Mouse (Mus musculus): ENCODE data around the gene Fbxo24.
"Not testable (repeated sequence)": the region's sequence is repeated elsewhere in the genome, so short reads cannot be mapped to it uniquely, and the experiment has no call there.

The Fbxo24 gene

GRCm38 (mm10) chr5:137642886-137643285 is 14.1 kb upstream of the Fbxo24 start:
- no peak for DNase-seq (ENCODE audit: low spot score in 2 of 2)

GRCm38 (mm10) chr5:137641054-137641453 is 12.3 kb upstream of the Fbxo24 start, which contains the start of gene Sap25:
Gene Sap25, plus strand, starts transcription at chr5:137641334.
- DNase-seq (ENCODE audit: low spot score in 2 of 2), result no peak

GRCm38 (mm10) chr5:137639472-137639871 is 10.7 kb upstream of the Fbxo24 start:
- no peak for DNase-seq (ENCODE audit: low spot score in 2 of 2)

GRCm38 (mm10) chr5:137633397-137634084 is 4.7 kb upstream of the Fbxo24 start:
- DNase-seq (ENCODE audit: low spot score in 2 of 2), result no peak

GRCm38 (mm10) chr5:137631591-137631990 is 2.8 kb upstream of the Fbxo24 start:
- no peak for DNase-seq (ENCODE audit: low spot score in 2 of 2)

GRCm38 (mm10) chr5:137631171-137631570 is 2.4 kb upstream of the Fbxo24 start:
- no peak for DNase-seq (ENCODE audit: low spot score in 2 of 2)

GRCm38 (mm10) chr5:137630602-137631001 is 1.8 kb upstream of the Fbxo24 start:
- no peak for DNase-seq (ENCODE audit: low spot score in 2 of 2)

- DNase-seq (ENCODE audit: low spot score in 2 of 2), result no peak
Observed at GRCm38 (mm10) chr5:137629906-137630545, 1.2 kb upstream of the Fbxo24 start.

GRCm38 (mm10) chr5:137629306-137629721 is 512 bp upstream of the Fbxo24 start:
- DNase-seq (ENCODE audit: low spot score in 2 of 2), result peak in 1 of 2 experiments; percentile 62

- DNase-seq (ENCODE audit: low spot score in 2 of 2), result no peak
Observed at GRCm38 (mm10) chr5:137627991-137628390, 811 bp downstream of the Fbxo24 start.

- no peak for DNase-seq (ENCODE audit: low spot score in 2 of 2)
Observed at GRCm38 (mm10) chr5:137623937-137624530, 4.8 kb downstream of the Fbxo24 start.

- no peak for DNase-seq (ENCODE audit: low spot score in 2 of 2)
Observed at GRCm38 (mm10) chr5:137615347-137615746, 13.5 kb downstream of the Fbxo24 start.

- not testable (repeated sequence) for DNase-seq (ENCODE audit: low spot score in 2 of 2)
Observed at GRCm38 (mm10) chr5:137614921-137615320, 13.9 kb downstream of the Fbxo24 start.

- DNase-seq (ENCODE audit: low spot score in 2 of 2), result no peak
Observed at GRCm38 (mm10) chr5:137613550-137613949, 15.3 kb downstream of the Fbxo24 start, which contains the start of gene Pcolce. Gene Pcolce, minus strand, starts transcription at chr5:137613784.

- DNase-seq (ENCODE audit: low spot score in 2 of 2), result no peak
Observed at GRCm38 (mm10) chr5:137613076-137613475, 15.7 kb downstream of the Fbxo24 start.

- no peak for DNase-seq (ENCODE audit: low spot score in 2 of 2)
Observed at GRCm38 (mm10) chr5:137611245-137611602, 17.6 kb downstream of the Fbxo24 start.

GRCm38 (mm10) chr5:137610548-137611244 is 18.1 kb downstream of the Fbxo24 start:
- DNase-seq (ENCODE audit: low spot score in 2 of 2), result no peak

- no peak for DNase-seq (ENCODE audit: low spot score in 2 of 2)
Observed at GRCm38 (mm10) chr5:137610056-137610455, 18.7 kb downstream of the Fbxo24 start.

GRCm38 (mm10) chr5:137609292-137609691 is 19.5 kb downstream of the Fbxo24 start:
- DNase-seq (ENCODE audit: low spot score in 2 of 2), result no peak

GRCm38 (mm10) chr5:137608654-137609190 is 20.1 kb downstream of the Fbxo24 start:
- DNase-seq (ENCODE audit: low spot score in 2 of 2), result no peak

GRCm38 (mm10) chr5:137607860-137608653 is 20.7 kb downstream of the Fbxo24 start:
- DNase-seq (ENCODE audit: low spot score in 2 of 2), result no peak
